Mouse (Mus musculus) small intestine, adult 2 months (tissue): Measurements from ENCODE around the gene Ero1lb. TPM values are rescaled to one million over a fixed set of nuclear protein-coding genes. Genes with fewer than 3 reads are reported as not detected.

Experiments
- H3K27ac ChIP-seq: fragments of 200-500 bp; 2 replicates; pipeline ENCODE4 v1.5.1; 2012; ENCODE audit warnings: low read depth, low read length, control low read depth, inconsistent platforms; ENCODE audit not compliant: insufficient read depth
- H3K27me3 ChIP-seq: fragments of 200-500 bp; 2 replicates; pipeline ENCODE4 v1.6.1; 2012; ENCODE audit warnings: mild to moderate bottlenecking, moderate library complexity, low read length, inconsistent platforms; ENCODE audit not compliant: control insufficient read depth, insufficient read depth
- H3K36me3 ChIP-seq: fragments of 200-500 bp; 2 replicates; pipeline ENCODE4 v1.6.1; 2012; ENCODE audit warnings: mild to moderate bottlenecking, low read length, control low read depth, inconsistent platforms; ENCODE audit not compliant: control insufficient read depth, insufficient read depth
- H3K4me1 ChIP-seq: fragments of 200-500 bp; 2 replicates; pipeline ENCODE4 v1.6.1; 2012; ENCODE audit warnings: low read length, inconsistent platforms, mixed read lengths; ENCODE audit not compliant: control insufficient read depth, insufficient read depth, insufficient read length
- H3K4me3 ChIP-seq: fragments of 200-500 bp; 2 replicates; pipeline ENCODE4 v1.5.1; 2012; ENCODE audit warnings: low read depth, mild to moderate bottlenecking, control low read depth, inconsistent platforms, low read length, moderate library complexity
- CTCF ChIP-seq: fragments of 200-500 bp; IDR thresholded peaks from 2 replicates; pipeline ENCODE4 v1.5.1; 2012; ENCODE audit warnings: low read depth, mild to moderate bottlenecking, control low read depth, inconsistent platforms, low read length, moderate library complexity, mixed read lengths; ENCODE audit not compliant: insufficient replicate concordance, insufficient read length; ENCODE audit errors: extremely low read depth
- POLR2A ChIP-seq: fragments of 200-500 bp; IDR thresholded peaks from 2 replicates; pipeline ENCODE4 v1.6.1; 2012; ENCODE audit warnings: low read depth, mild to moderate bottlenecking, control low read depth, inconsistent platforms, low read length, moderate library complexity
- WGBS: fragments of 180-500 bp; shearing (Covaris S2); methylation state at CpG from one replicate; pipeline ENCODE4 v1.1.7; 2018; 5-methylcytosine and 5-hydroxymethylcytosine counted together
- polyA plus RNA-seq: library from polyadenylated mRNA; depleted of rRNA; stranded (reverse); fragments of >200 nt; gene quantifications from 2 replicates; pipeline ENCODE4 v1.2.3, GENCODE M21; 2012

Ero1lb gene
- polyA plus RNA-seq, 1 experiment: 5.2 TPM

GRCm38 (mm10) chr13:12539716-12540115 is 26.0 kb upstream of the Ero1lb start:
- peaks cover 8% of the 10 kb centered on the region; the same call in 1 of the 2 replicates for H3K4me1 ChIP-seq
- WGBS: 46% methylated on average over 11 of the region's 11 CpGs
- TF ChIP-seq CTCF (no peak), POLR2A (no peak)
- no peak overlapping the region for H3K4me3 ChIP-seq
- H3K36me3 ChIP-seq: no peaks in the 10 kb centered on the region
- no peak overlapping the region for H3K27ac ChIP-seq
- H3K27me3 ChIP-seq: no peaks in the 10 kb centered on the region; the same call in 1 of the 2 replicates

GRCm38 (mm10) chr13:12540119-12540518 is 25.6 kb upstream of the Ero1lb start:
- 69% methylated on average over 13 of the region's 13 CpGs for WGBS
- TF ChIP-seq CTCF (no peak), POLR2A (no peak)

GRCm38 (mm10) chr13:12542006-12542981 is 23.4 kb upstream of the Ero1lb start:
- 5% methylated on average over 23 of the region's 23 CpGs for WGBS
- H3K27me3 ChIP-seq: no peaks in the 10 kb centered on the region; the same call in 1 of the 2 replicates
- peak overlapping the region; percentile 68; the same call in 1 of the 2 replicates for H3K27ac ChIP-seq
- TF ChIP-seq CTCF (peak; percentile 44; the same call in 1 of the 2 replicates), POLR2A (no peak)
- H3K4me1 ChIP-seq: peaks cover 12% of the 10 kb centered on the region; the same call in 1 of the 2 replicates
- H3K4me3 ChIP-seq: peak overlapping the region; percentile 12
- H3K36me3 ChIP-seq: no peaks in the 10 kb centered on the region

More at GRCm38 (mm10) chr13:12540119-12540518, 25.6 kb upstream of the Ero1lb start:
- Histone ChIP-seq H3K27me3 (no peaks in the 10 kb centered on the region; the same call in 1 of the 2 replicates), H3K4me1 (peaks cover 11% of the 10 kb centered on the region; the same call in 1 of the 2 replicates), H3K4me3 (no peak overlapping the region), H3K36me3 (no peaks in the 10 kb centered on the region), H3K27ac (no peak overlapping the region)

GRCm38 (mm10) chr13:12543246-12543645 is 22.4 kb upstream of the Ero1lb start:
- Histone ChIP-seq H3K27me3 (no peaks in the 10 kb centered on the region; the same call in 1 of the 2 replicates), H3K27ac (peak overlapping the region; percentile 64; the same call in 1 of the 2 replicates)
- 33% methylated on average over 5 of the region's 5 CpGs for WGBS

GRCm38 (mm10) chr13:12543880-12544568 is 21.6 kb upstream of the Ero1lb start:
- H3K27ac ChIP-seq: peak overlapping the region; percentile 64; the same call in 1 of the 2 replicates
- TF ChIP-seq CTCF (no peak), POLR2A (no peak)
- WGBS: 30% methylated on average over 8 of the region's 8 CpGs
- H3K27me3 ChIP-seq: no peaks in the 10 kb centered on the region; the same call in 1 of the 2 replicates
- H3K36me3 ChIP-seq: no peaks in the 10 kb centered on the region
- peaks cover 12% of the 10 kb centered on the region; the same call in 1 of the 2 replicates for H3K4me1 ChIP-seq
- H3K4me3 ChIP-seq: no peak overlapping the region

More at GRCm38 (mm10) chr13:12543246-12543645, 22.4 kb upstream of the Ero1lb start:
- no peak for TF ChIP-seq CTCF
- no peak for TF ChIP-seq POLR2A
- Histone ChIP-seq H3K4me1 (peaks cover 12% of the 10 kb centered on the region; the same call in 1 of the 2 replicates), H3K36me3 (no peaks in the 10 kb centered on the region), H3K4me3 (no peak overlapping the region)

- no peaks in the 10 kb centered on the region for H3K27me3 ChIP-seq
- no peak for TF ChIP-seq CTCF
- TF ChIP-seq POLR2A: no peak
- 46% methylated on average over 4 of the region's 4 CpGs for WGBS
- no peak overlapping the region for H3K27ac ChIP-seq
- peaks cover 4% of the 10 kb centered on the region; the same call in 1 of the 2 replicates for H3K4me1 ChIP-seq
- H3K36me3 ChIP-seq: no peaks in the 10 kb centered on the region
- no peak overlapping the region for H3K4me3 ChIP-seq
Observed at GRCm38 (mm10) chr13:12554211-12554610, 11.5 kb upstream of the Ero1lb start.

- no peak overlapping the region for H3K4me3 ChIP-seq
- TF ChIP-seq POLR2A (no peak), CTCF (no peak)
- no peaks in the 10 kb centered on the region for H3K27me3 ChIP-seq
- H3K27ac ChIP-seq: no peak overlapping the region
- no peaks in the 10 kb centered on the region for H3K36me3 ChIP-seq
- 67% methylated on average over 3 of the region's 3 CpGs for WGBS
- no peaks in the 10 kb centered on the region for H3K4me1 ChIP-seq
Observed at GRCm38 (mm10) chr13:12559044-12559443, 6.6 kb upstream of the Ero1lb start.
